Mouse (Mus musculus): ENCODE results near the gene Mnd1.
A peak's percentile ranks its signal among the peaks of the same experiment; 100 is the strongest.

The Mnd1 gene

DNA sequence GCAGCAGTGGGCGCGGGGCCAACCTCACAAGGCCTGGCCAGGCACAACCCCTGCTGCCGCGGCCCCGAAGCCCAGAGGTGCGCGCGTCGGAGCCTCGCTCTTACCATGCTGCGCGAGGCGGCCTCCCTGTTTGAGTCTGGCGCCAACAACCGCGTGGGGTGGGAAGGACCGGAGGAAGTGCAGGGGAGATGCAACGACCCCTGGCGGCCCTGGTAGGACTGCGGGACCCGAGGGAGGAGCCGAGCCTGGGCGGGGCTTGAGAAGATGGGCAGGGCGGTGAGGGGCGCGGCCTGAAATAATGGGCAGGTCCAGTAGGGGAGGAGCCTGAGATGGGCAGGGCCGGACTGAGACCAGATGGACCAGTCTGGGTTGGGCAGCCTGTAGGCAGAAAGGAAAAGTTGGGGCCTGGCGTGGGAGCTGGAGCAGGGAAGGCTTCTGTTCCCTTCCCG is at the start of gene Mnd1:
Mnd1 (minus strand) TSS at position 229 of the 449 bp plus-strand sequence.
- DNase-seq (ENCODE audit: low spot score): peak; percentile 95

- DNase-seq (ENCODE audit: low spot score): no peak
Measured at GRCm38 (mm10) chr3:84204640-84205039, 49.1 kb upstream of the Mnd1 start.

GRCm38 (mm10) chr3:84200559-84201420 is 45.2 kb upstream of the Mnd1 start:
- DNase-seq (ENCODE audit: low spot score): no peak

DNA sequence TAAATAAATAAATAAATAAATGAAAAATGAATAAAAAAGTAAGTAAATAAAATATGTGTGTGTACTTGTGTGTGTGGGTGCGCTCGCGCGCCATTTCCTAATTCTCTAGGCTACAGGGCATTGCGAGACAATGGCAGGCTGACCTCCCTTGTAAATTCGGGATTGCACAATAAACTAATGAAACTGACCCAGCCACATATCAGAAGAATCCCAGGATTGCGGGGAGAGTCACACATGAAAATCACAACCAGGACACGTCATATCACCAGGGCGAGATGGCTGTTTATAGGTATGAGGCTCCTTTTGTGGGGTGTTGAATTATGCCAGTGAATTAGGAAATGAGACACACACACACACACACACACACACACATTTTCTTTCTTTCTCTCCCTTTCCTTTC is 43.9 kb upstream of the Mnd1 start:
- no peak for DNase-seq (ENCODE audit: low spot score)

GRCm38 (mm10) chr3:84198229-84198628 is 42.6 kb upstream of the Mnd1 start:
- no peak for DNase-seq (ENCODE audit: low spot score)

GRCm38 (mm10) chr3:84193881-84194280 is 38.3 kb upstream of the Mnd1 start:
- no peak for DNase-seq (ENCODE audit: low spot score)

DNA sequence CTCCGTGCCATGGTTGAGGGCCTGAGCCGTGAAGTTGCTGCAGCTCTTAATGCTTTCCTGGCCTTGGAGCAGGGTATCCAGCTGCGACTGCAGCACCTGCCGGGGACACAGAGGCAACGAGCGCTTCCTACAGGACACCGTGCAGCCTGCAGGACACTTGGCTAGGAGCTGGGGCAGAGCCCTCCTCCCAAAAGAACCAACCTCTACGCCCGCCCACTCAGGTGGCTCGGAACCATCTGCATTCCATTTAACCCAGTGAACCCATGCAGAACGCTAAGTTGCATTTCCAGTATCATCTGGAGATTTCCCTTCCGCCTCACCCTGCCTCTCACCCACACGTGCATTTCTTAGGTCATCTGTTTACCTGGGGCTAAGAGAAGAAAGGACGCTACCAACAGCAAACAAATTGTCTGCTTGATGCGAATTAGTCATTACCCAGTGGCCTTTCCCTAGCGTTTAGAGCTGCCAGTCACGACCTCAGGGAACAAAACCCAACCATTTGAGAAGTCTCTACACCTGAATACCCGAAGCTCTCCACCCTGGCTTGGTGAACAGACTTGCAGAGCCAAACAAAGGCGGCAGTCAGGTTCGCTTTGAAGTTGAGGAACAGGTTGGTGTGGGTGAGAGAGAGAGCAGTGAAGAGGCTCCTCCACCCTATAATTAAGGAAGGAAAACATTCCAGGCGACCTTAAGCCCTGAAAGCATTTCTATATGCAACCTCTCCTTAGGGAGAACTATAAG is 35.7 kb upstream of the Mnd1 start:
- no peak for DNase-seq (ENCODE audit: low spot score)

GRCm38 (mm10) chr3:84190513-84191061 is 35.0 kb upstream of the Mnd1 start:
- DNase-seq (ENCODE audit: low spot score): no peak

GRCm38 (mm10) chr3:84189629-84190173 is 34.1 kb upstream of the Mnd1 start:
- DNase-seq (ENCODE audit: low spot score): no peak

- no peak for DNase-seq (ENCODE audit: low spot score)
Measured at GRCm38 (mm10) chr3:84181717-84182116, 26.1 kb upstream of the Mnd1 start.

- no peak for DNase-seq (ENCODE audit: low spot score)
Measured at GRCm38 (mm10) chr3:84181102-84181501, 25.5 kb upstream of the Mnd1 start.

DNA sequence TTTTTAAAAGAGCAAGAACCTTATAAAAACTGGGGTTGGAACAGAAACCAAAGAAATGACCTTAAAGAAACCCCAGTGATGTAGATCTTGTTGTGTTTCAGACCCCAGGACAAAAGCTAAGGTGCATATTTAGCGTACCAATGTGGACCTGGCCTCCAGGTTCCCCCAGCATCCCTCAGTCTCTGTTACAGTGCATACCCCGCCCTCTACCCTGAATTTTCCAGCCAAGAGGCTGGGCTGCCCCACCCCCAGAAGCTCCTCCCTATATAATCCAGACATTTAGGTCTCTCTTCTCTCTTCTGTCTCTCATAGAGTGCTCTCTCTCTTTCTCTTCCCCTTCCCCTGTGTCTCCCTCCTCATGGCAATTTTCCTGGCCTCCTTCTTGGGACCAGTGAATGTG is 24.7 kb upstream of the Mnd1 start:
- DNase-seq (ENCODE audit: low spot score): no peak

GRCm38 (mm10) chr3:84177834-84178233 is 22.2 kb upstream of the Mnd1 start:
- DNase-seq (ENCODE audit: low spot score): no peak

DNA sequence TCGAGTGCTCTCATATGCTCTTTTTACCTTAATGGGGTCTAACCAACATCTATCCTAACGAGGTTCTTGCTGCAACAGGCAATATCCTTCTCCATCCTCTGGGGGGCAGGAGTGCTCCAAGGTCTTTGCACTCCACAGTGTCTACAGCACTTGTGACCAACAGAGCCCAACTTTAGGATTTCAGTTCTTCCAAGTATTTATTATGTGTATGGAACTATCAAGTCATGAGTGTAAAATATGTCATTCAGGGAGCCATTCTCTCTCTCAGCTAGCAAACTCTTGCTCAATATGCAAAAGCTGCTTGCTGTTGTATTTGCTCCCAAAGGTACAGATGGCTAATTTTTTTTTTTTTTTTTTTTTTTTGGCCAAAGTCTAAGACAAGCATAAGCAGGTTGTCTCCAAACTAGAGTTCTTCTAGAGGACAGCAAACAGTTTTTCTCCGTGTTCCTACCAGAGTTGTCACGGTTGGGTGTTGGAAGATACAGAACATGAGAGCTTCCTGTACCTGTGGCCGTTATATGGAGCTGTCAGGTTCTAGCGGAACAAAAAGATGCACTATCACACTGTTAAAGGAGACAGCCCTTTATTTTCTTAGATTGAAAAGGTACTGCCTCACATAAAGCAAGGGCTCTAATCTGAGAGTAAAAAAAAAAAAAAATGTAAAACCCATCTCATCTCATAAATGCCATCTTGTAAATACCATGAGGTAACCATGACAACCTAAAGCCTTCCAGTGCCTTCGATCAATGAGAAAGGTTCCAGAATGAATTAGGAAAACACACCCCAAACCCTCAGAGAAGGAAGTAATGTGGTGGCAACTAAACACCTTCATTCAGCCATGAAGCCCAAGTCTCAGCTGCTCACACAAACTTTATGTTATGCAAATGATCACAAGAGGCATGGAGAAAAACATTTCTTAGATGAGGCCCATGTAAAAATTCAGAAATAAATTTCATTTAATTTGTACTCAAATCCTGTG is 20.0 kb upstream of the Mnd1 start:
- peak; percentile 42 for DNase-seq (ENCODE audit: low spot score)

- DNase-seq (ENCODE audit: low spot score): no peak
Measured at GRCm38 (mm10) chr3:84173581-84174154, 18.1 kb upstream of the Mnd1 start, which contains the start of gene Gm6525. TSS of gene Gm6525 (plus strand) at chr3:84174104.

DNA sequence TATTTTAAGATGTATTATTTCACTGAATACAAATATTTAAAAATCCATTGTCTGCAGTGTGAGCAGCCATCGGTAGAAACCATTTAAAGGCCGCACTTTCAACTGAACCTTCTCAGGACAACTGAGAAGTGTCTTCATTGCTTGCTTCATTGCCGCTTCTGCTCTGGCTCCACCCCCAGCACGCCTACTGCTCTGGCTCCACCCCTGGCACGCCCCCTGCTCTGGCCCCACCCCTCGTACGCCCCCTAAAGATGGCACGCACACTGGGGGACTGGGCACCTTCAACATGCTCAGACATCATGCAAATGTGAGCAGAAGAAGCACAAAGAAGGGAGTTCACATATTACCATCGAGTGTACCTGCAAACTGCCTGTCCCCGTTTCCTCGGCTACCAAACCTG is 16.8 kb upstream of the Mnd1 start:
- no peak for DNase-seq (ENCODE audit: low spot score)

GRCm38 (mm10) chr3:84169393-84170005 is 13.9 kb upstream of the Mnd1 start:
- DNase-seq (ENCODE audit: low spot score): no peak

DNA sequence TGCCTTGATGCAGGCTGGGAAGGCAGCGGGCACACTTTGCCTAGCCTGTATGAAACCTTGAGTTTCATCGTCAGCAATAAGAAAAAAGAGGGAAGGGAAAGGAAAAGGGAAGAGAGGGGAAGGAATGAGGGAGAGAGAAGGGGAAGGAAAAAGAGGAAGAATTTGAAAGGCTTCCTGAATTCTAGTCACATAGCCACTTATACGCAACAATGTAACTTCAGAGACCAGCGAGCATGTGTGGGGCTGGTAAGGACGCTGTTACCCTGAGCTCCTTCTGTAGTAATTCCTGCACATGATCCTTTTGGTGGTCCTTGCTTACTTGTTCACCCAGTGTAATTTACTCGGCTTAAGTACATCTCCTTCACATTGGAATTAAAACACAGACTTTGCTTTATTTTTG is 13.4 kb upstream of the Mnd1 start:
- no peak for DNase-seq (ENCODE audit: low spot score)

- no peak for DNase-seq (ENCODE audit: low spot score)
Measured at GRCm38 (mm10) chr3:84166073-84166472, 10.5 kb upstream of the Mnd1 start.

- DNase-seq (ENCODE audit: low spot score): no peak
Measured at GRCm38 (mm10) chr3:84165391-84165790, 9.8 kb upstream of the Mnd1 start.
